Mouse (Mus musculus): ENCODE measurements around the gene Sema6d.
"Not testable (repeated sequence)": the region's sequence is repeated elsewhere in the genome, so short reads cannot be mapped to it uniquely, and the experiment has no call there.

The Sema6d gene

DNA sequence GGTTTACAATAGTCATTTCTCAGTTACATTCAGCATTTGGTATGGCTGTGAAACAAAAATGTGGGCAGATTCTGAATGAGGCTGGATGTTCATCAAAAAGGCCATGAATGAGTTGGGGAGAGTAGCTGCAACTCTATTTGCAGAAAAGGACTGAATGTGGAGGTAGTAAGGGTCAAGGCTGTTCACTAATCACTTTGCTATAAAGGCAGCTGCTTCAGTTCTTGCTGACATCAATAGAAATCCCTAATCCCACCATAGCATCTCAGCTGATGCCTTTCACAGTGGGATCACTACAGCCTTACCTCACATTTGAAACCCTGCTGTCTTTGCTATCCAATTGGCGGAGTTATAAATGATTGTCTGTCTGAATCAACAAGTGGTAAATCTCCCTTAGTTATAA is 187.7 kb downstream of the Sema6d start:
- in situ Hi-C loops (cut with MboI; ENCODE audit: unreplicated experiment in 2 of 2) = no loop called here

DNA sequence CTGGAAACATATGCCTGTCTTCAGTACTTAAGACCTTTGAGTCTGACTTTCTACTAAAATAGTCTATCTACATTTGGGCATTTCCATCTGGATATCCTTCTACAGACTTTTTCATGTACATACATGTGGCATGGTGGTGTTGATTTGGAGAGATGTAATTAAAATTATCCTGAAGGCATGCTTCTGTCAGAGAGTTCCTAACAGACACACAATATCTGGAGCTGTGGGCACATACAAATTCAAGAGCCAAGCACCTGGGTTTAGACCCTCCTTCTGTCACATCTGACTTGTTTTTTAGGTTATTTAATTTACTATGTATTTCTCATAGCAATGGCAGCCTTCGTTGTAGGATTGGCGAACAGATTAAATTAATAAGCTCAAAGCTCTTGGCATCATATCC is 195.3 kb downstream of the Sema6d start:
- in situ Hi-C loops (cut with MboI; ENCODE audit: unreplicated experiment in 2 of 2) = no loop called here

- in situ Hi-C loops (cut with MboI; ENCODE audit: unreplicated experiment in 2 of 2) = no loop called here
Observed at GRCm38 (mm10) chr2:124289356-124289755, 199.6 kb downstream of the Sema6d start.

- in situ Hi-C loops (cut with MboI; ENCODE audit: unreplicated experiment in 2 of 2) = no loop called here
Observed at GRCm38 (mm10) chr2:124291145-124291544, 201.4 kb downstream of the Sema6d start.

GRCm38 (mm10) chr2:124293601-124294000 is 203.8 kb downstream of the Sema6d start:
- in situ Hi-C loops (cut with MboI; ENCODE audit: unreplicated experiment in 2 of 2) = no loop called here

DNA sequence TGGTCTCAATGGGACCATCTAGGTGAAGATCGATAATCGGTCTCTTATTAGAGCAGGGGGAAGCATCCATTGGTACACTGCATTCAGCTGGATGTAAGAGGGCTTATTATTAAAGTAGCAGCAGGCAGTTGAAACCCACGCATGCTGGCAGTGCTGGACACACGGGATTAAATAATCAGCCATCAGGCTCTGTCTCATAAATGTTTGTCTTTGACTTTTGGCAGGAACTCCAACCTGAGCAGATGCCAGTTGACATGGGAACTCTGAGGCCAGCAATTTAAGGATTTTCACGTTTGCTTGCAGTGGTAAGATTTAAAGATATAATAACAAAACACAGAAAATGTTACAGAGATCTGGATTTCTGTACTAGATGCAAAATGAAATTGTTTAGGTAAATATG is 208.6 kb downstream of the Sema6d start:
- in situ Hi-C loops (cut with MboI; ENCODE audit: unreplicated experiment in 2 of 2) = no loop called here

- in situ Hi-C loops (cut with MboI; ENCODE audit: unreplicated experiment in 2 of 2) = no loop called here
Observed at GRCm38 (mm10) chr2:124298872-124299271, 209.1 kb downstream of the Sema6d start.

DNA sequence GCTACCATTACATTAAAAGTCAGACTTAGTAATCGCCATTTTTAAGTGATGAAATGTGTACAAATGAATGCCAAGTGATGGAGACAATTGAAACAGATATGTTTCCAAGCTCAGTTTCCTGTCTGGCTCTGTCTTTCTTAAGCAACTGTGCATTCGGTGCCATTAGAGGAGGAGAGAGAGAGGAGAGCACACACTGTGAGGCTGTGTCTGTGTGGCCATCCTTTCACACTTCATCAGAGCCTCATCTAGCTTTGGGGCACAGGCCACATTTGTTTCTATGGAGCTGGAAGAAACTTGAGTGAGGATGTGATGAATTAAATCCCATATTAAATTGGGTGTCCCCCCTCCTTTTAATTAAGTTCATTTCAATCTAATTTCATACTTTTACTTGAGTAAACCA is 218.8 kb downstream of the Sema6d start:
- in situ Hi-C loops (cut with MboI; ENCODE audit: unreplicated experiment in 2 of 2) = no loop called here

- in situ Hi-C loops (cut with MboI; ENCODE audit: unreplicated experiment in 2 of 2) = no loop called here
Observed at GRCm38 (mm10) chr2:124309361-124310128, 219.8 kb downstream of the Sema6d start.

DNA sequence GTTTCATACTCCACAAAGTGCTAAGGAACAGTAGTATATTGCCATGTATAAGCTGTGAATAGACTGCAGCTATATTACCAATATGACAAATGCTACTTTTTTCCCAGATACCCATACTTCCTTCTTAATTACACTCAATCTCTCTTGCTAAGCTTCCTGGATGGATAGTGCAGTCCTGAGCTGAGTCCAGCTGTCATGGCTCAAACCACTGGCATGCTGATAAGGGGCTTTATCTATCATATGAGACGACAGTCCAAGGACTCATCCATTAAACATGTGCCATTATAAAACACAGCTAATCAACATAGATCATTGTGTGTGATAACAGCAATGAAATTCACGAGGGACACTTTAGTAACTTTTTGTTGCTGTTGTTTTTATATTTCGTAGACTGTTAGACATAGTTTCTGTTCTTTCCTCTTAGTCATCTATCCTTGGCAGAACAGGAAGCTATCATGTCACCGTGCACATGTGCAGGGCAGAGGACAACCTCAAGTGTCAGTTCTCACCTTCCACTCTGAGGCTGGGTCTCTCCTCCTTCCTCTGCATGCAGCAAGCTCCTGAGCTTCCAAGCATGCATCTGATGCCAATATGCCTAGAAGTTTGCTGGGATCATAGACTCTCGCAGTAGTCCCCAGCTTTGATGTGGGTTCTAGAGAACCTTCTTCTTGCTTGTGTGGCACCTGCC is 232.9 kb downstream of the Sema6d start:
- in situ Hi-C loops (cut with MboI; ENCODE audit: unreplicated experiment in 2 of 2) = no loop called here

- in situ Hi-C loops (cut with MboI; ENCODE audit: unreplicated experiment in 2 of 2) = no loop called here
Observed at GRCm38 (mm10) chr2:124324107-124324724, 234.4 kb downstream of the Sema6d start.

- in situ Hi-C loops (cut with MboI; ENCODE audit: unreplicated experiment in 2 of 2) = no loop called here
Observed at GRCm38 (mm10) chr2:124329473-124330130, 239.8 kb downstream of the Sema6d start.

DNA sequence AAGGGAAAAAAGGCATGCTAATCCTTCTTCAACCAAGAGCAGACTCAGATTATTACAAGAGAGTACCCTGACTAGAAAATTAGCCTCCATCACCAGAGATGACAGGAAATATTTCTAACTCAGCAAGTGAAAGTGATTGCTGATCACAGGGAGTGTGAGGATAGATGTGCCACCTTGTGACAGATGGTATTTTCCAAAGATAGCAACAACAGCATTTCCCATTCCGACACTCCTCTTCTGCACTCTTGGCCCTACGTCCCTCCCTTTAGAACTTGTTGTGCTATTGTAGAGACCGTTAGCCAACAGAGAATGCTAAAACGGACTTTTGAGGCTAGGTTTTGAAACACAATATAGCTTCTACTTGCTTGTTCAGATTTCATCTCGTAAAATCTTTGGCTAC is 243.1 kb downstream of the Sema6d start:
- in situ Hi-C loops (cut with MboI; ENCODE audit: unreplicated experiment in 2 of 2) = no loop called here

GRCm38 (mm10) chr2:124334655-124335054 is 244.9 kb downstream of the Sema6d start:
- in situ Hi-C loops (cut with MboI; ENCODE audit: unreplicated experiment in 2 of 2) = not testable (repeated sequence)

DNA sequence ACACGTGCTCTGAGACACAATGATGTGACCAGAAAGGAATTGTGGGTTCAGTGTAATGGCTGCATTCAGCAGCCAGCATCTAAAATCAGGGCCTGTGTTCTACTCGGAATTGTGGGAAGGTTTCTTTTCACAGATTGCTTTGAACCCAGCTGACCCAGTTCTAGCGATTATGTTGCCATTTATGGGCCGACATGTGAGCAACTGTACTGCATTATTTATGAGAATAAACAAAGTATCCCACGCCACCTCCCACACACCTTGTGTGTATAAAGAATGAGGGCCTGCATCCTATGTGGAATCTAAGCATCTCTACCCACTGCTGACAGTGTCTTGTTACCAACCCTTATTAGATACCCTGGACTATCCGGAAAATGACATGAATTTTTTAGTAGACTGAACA is 248.5 kb downstream of the Sema6d start:
- in situ Hi-C loops (cut with MboI; ENCODE audit: unreplicated experiment in 2 of 2) = no loop called here

- in situ Hi-C loops (cut with MboI; ENCODE audit: unreplicated experiment in 2 of 2) = no loop called here
Observed at GRCm38 (mm10) chr2:124354191-124354590, 264.4 kb downstream of the Sema6d start.

- in situ Hi-C loops (cut with MboI; ENCODE audit: unreplicated experiment in 2 of 2) = no loop called here
Observed at GRCm38 (mm10) chr2:124354716-124355115, 264.9 kb downstream of the Sema6d start.

DNA sequence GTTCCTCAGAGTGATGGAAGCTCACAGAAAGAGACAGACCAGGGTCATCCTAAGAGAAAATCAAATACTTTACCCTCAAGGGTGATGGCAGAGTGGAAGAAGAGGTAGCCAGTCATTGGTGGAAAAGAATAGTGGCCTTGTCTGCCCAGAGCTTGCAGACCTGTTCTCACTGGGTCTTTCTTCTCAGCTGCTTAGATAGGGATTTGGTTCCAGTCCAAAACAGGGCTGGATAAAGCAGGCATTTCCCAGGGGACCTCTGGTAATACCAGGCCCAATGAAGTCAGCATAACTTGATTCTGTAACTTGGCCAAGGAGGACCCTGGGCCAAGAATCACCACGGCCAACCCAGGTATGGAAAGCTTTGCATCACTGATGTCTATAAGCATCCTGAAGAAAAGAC is 279.5 kb downstream of the Sema6d start:
- in situ Hi-C loops (cut with MboI; ENCODE audit: unreplicated experiment in 2 of 2) = no loop called here

- in situ Hi-C loops (cut with MboI; ENCODE audit: unreplicated experiment in 2 of 2) = no loop called here
Observed at GRCm38 (mm10) chr2:124369991-124370390, 280.2 kb downstream of the Sema6d start.

DNA sequence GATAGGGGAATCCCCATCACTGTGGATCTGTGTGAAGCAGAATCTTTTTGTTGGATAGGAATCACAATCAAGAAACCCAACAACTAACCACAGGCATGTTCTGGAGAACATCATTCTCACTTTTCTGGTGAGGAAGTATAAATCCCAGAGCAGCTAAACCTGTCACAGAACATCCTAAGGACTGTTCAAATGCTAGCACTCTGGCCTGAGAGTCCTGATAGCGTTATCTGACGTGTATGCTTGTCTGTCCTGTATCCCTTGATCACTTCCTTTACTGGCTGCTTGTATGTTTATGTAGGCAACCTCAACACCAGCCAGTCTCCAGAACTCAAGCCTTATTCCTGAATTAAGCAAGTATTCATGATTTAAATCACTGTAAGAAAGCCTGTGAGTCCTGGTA is 281.6 kb downstream of the Sema6d start:
- in situ Hi-C loops (cut with MboI; ENCODE audit: unreplicated experiment in 2 of 2) = no loop called here

DNA sequence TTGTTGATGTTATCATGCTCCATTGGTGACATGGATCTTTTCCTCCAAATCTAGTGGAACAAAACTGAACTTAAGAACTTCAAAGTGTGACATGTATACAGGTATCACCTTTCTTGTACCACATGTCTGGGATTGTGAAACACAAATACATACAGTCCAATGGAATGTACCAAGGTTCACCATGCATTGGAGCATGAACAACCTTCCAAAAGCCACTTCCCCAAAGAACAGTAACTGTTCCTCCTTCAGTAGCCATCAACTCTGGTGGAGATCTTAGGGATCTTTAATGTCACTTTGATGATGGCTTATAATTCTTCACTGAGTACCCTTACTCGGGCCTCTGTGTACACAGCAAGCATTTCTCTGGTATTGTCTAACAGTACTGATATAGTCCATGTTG is 295.3 kb downstream of the Sema6d start:
- in situ Hi-C loops (cut with MboI; ENCODE audit: unreplicated experiment in 2 of 2) = no loop called here

Measured in v-Abl transformed pro-B cells (cell line).